Mouse (Mus musculus): ENCODE results near the gene Cdc20b. TPM values are rescaled to one million over a fixed set of nuclear protein-coding genes. Genes with fewer than 3 reads are reported as not detected.

Gene Cdc20b
- polyA plus RNA-seq, 1 experiment from 2014 or later = not detected

- WGBS = 90% methylated on average over 8 of the region's 8 CpGs
These were observed 19.3 kb downstream of the Cdc20b start for GRCm38 (mm10) chr13:113054230-113054629.

GRCm38 (mm10) chr13:113055826-113056225 is 20.9 kb downstream of the Cdc20b start:
- peak; percentile 63 for TF ChIP-seq CTCF (IDR thresholded peaks at IDR 0.05; ENCODE audit: low read depth)
- H3K9me3 ChIP-seq (replicated peaks; ENCODE audit: low read length) = no peaks in the 10 kb centered on the region
- no peaks in the 10 kb centered on the region for H3K36me3 ChIP-seq (ENCODE audit: insufficient read depth, low read length)
- H3K4me2 ChIP-seq (ENCODE audit: low read length) = no peak overlapping the region
- ATAC-seq (replicated peaks; ENCODE audit: low FRiP score, low read depth) (no peak), DNase-seq (ENCODE audit: low spot score) (peak; percentile 53)
- H3K9ac ChIP-seq (ENCODE audit: low read depth, low read length) = no peak overlapping the region
- no peak overlapping the region for H3K4me3 ChIP-seq (replicated peaks; ENCODE audit: low read depth, low read length)
- no peaks in the 10 kb centered on the region for H3K27me3 ChIP-seq (ENCODE audit: insufficient read depth, low read length)
- H3K4me1 ChIP-seq (replicated peaks; ENCODE audit: insufficient read depth, low read length) = no peaks in the 10 kb centered on the region
- 34% methylated on average over 8 of the region's 8 CpGs for WGBS
- H3K27ac ChIP-seq = no peak overlapping the region

More at GRCm38 (mm10) chr13:113054230-113054629, 19.3 kb downstream of the Cdc20b start:
- Histone ChIP-seq H3K9ac (ENCODE audit: low read depth, low read length) (no peak overlapping the region), H3K27me3 (ENCODE audit: insufficient read depth, low read length) (no peaks in the 10 kb centered on the region), H3K4me3 (replicated peaks; ENCODE audit: low read depth, low read length) (no peak overlapping the region), H3K4me1 (replicated peaks; ENCODE audit: insufficient read depth, low read length) (no peaks in the 10 kb centered on the region), H3K27ac (no peak overlapping the region), H3K9me3 (replicated peaks; ENCODE audit: low read length) (no peaks in the 10 kb centered on the region), H3K4me2 (ENCODE audit: low read length) (no peak overlapping the region), H3K36me3 (ENCODE audit: insufficient read depth, low read length) (no peaks in the 10 kb centered on the region)
- no peak for DNase-seq (ENCODE audit: low spot score)
- no peak for TF ChIP-seq CTCF (IDR thresholded peaks at IDR 0.05; ENCODE audit: low read depth)
- ATAC-seq (replicated peaks; ENCODE audit: low FRiP score, low read depth) = no peak

- Histone ChIP-seq H3K4me3 (replicated peaks; ENCODE audit: low read depth, low read length) (no peak overlapping the region), H3K4me2 (ENCODE audit: low read length) (no peak overlapping the region), H3K9me3 (replicated peaks; ENCODE audit: low read length) (no peaks in the 10 kb centered on the region), H3K27me3 (ENCODE audit: insufficient read depth, low read length) (no peaks in the 10 kb centered on the region), H3K9ac (ENCODE audit: low read depth, low read length) (no peak overlapping the region), H3K36me3 (ENCODE audit: insufficient read depth, low read length) (no peaks in the 10 kb centered on the region), H3K27ac (no peak overlapping the region), H3K4me1 (replicated peaks; ENCODE audit: insufficient read depth, low read length) (no peaks in the 10 kb centered on the region)
- ATAC-seq (replicated peaks; ENCODE audit: low FRiP score, low read depth) (no peak), DNase-seq (ENCODE audit: low spot score) (no peak)
- WGBS = 87% methylated on average over 6 of the region's 6 CpGs
- TF ChIP-seq CTCF (IDR thresholded peaks at IDR 0.05; ENCODE audit: low read depth) = no peak
These were observed 26.8 kb downstream of the Cdc20b start for GRCm38 (mm10) chr13:113061746-113062145.

- Histone ChIP-seq H3K4me1 (replicated peaks; ENCODE audit: insufficient read depth, low read length) (no peaks in the 10 kb centered on the region), H3K9ac (ENCODE audit: low read depth, low read length) (no peak overlapping the region), H3K27ac (no peak overlapping the region), H3K9me3 (replicated peaks; ENCODE audit: low read length) (no peaks in the 10 kb centered on the region), H3K4me2 (ENCODE audit: low read length) (no peak overlapping the region), H3K36me3 (ENCODE audit: insufficient read depth, low read length) (no peaks in the 10 kb centered on the region), H3K27me3 (ENCODE audit: insufficient read depth, low read length) (no peaks in the 10 kb centered on the region), H3K4me3 (replicated peaks; ENCODE audit: low read depth, low read length) (no peak overlapping the region)
- DNase-seq (ENCODE audit: low spot score) = peak; percentile 38
- WGBS = 53% methylated on average over 9 of the region's 9 CpGs
- no peak for ATAC-seq (replicated peaks; ENCODE audit: low FRiP score, low read depth)
- no peak for TF ChIP-seq CTCF (IDR thresholded peaks at IDR 0.05; ENCODE audit: low read depth)
These were observed 29.6 kb downstream of the Cdc20b start for GRCm38 (mm10) chr13:113064542-113064941.

GRCm38 (mm10) chr13:113079021-113079420 is 44.1 kb downstream of the Cdc20b start:
- no peaks in the 10 kb centered on the region for H3K4me1 ChIP-seq (replicated peaks; ENCODE audit: insufficient read depth, low read length)
- no peak overlapping the region for H3K9ac ChIP-seq (ENCODE audit: low read depth, low read length)
- no peaks in the 10 kb centered on the region for H3K9me3 ChIP-seq (replicated peaks; ENCODE audit: low read length)
- ATAC-seq (replicated peaks; ENCODE audit: low FRiP score, low read depth) = no peak
- no peak overlapping the region for H3K27ac ChIP-seq
- H3K36me3 ChIP-seq (ENCODE audit: insufficient read depth, low read length) = no peaks in the 10 kb centered on the region
- 85% methylated on average over 9 of the region's 9 CpGs for WGBS
- H3K27me3 ChIP-seq (ENCODE audit: insufficient read depth, low read length) = no peaks in the 10 kb centered on the region
- no peak for DNase-seq (ENCODE audit: low spot score)
- H3K4me2 ChIP-seq (ENCODE audit: low read length) = no peak overlapping the region
- no peak overlapping the region for H3K4me3 ChIP-seq (replicated peaks; ENCODE audit: low read depth, low read length)
- TF ChIP-seq CTCF (IDR thresholded peaks at IDR 0.05; ENCODE audit: low read depth) = no peak

- DNase-seq (ENCODE audit: low spot score) (no peak), ATAC-seq (replicated peaks; ENCODE audit: low FRiP score, low read depth) (no peak)
- Histone ChIP-seq H3K27ac (no peak overlapping the region), H3K27me3 (ENCODE audit: insufficient read depth, low read length) (no peaks in the 10 kb centered on the region), H3K4me1 (replicated peaks; ENCODE audit: insufficient read depth, low read length) (no peaks in the 10 kb centered on the region), H3K4me3 (replicated peaks; ENCODE audit: low read depth, low read length) (no peak overlapping the region), H3K9ac (ENCODE audit: low read depth, low read length) (no peak overlapping the region), H3K9me3 (replicated peaks; ENCODE audit: low read length) (no peaks in the 10 kb centered on the region), H3K36me3 (ENCODE audit: insufficient read depth, low read length) (no peaks in the 10 kb centered on the region), H3K4me2 (ENCODE audit: low read length) (no peak overlapping the region)
- WGBS = 88% methylated on average over 1 of the region's 1 CpGs
- no peak for TF ChIP-seq CTCF (IDR thresholded peaks at IDR 0.05; ENCODE audit: low read depth)
These were observed 47.2 kb downstream of the Cdc20b start for GRCm38 (mm10) chr13:113082101-113082500.

GRCm38 (mm10) chr13:113084732-113085131 is 49.8 kb downstream of the Cdc20b start:
- 78% methylated on average over 5 of the region's 5 CpGs for WGBS
- Histone ChIP-seq H3K27ac (no peak overlapping the region), H3K4me1 (replicated peaks; ENCODE audit: insufficient read depth, low read length) (no peaks in the 10 kb centered on the region), H3K27me3 (ENCODE audit: insufficient read depth, low read length) (no peaks in the 10 kb centered on the region), H3K9me3 (replicated peaks; ENCODE audit: low read length) (no peaks in the 10 kb centered on the region), H3K4me2 (ENCODE audit: low read length) (no peak overlapping the region), H3K36me3 (ENCODE audit: insufficient read depth, low read length) (no peaks in the 10 kb centered on the region), H3K9ac (ENCODE audit: low read depth, low read length) (no peak overlapping the region), H3K4me3 (replicated peaks; ENCODE audit: low read depth, low read length) (no peak overlapping the region)
- DNase-seq (ENCODE audit: low spot score) (no peak), ATAC-seq (replicated peaks; ENCODE audit: low FRiP score, low read depth) (no peak)
- TF ChIP-seq CTCF (IDR thresholded peaks at IDR 0.05; ENCODE audit: low read depth) = no peak

Measured in kidney, postnatal 0 days (tissue).